Mouse (Mus musculus) embryo, embryonic 11.5 days (tissue): ENCODE measurements around the gene Cmss1.

ENCODE experiments used
- DNase-seq: peaks from one replicate; pipeline ENCODE4 v3.0.0-alpha.2; 2012; ENCODE audit warnings: low read depth, low spot score

Cmss1 gene

DNA sequence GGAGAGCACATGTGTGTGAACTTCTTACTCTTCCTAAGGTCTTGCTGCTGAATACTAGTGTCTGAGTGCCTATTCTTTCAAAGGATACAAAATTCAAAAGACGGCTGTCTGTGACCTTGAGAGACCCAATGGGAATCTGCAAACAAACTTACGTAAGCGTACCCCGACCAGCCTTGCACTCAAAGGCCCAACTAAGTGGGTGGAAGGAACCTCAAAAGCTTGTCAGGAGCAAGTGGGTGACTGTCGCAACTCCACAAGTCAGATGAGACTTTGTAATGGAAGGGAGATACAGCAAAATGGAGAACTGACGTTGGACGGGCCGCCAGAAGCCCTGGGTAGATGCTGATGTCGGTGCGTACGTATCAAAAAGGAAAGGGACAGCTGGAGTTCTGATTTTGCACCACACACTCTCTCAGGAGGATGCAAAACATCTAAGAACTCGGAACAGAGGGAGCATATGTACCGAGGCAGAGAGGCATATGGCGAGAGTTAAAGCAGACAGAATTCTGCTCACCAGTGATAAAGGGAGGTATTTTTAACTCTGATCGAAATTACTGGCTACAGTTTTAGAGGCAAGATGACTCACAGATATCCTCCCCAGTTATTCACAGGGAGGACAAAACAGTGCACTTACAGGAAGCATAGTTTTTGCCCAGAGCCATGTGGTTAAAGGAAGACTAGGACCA is 217.0 kb downstream of the Cmss1 start:
- DNase-seq = no peak

DNA sequence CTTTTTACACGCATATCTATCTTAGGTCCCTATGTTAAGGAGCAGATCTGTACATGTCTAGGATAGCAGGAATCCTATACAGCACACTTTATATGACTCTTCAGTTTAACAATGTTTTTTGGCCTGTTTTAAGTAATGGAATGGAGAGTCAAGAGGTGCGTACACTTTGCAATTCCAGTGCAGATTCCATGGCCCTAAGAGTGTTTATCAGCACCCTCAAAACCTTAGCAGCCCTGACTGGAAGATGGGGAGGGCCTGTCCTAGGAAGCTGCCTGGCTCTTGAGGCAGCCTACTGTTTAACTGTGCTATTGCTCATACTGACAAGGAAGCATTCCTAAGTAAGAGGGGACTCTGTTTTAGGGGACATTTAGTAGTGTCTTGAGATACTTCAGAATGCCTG is 222.4 kb downstream of the Cmss1 start:
- DNase-seq = no peak

DNA sequence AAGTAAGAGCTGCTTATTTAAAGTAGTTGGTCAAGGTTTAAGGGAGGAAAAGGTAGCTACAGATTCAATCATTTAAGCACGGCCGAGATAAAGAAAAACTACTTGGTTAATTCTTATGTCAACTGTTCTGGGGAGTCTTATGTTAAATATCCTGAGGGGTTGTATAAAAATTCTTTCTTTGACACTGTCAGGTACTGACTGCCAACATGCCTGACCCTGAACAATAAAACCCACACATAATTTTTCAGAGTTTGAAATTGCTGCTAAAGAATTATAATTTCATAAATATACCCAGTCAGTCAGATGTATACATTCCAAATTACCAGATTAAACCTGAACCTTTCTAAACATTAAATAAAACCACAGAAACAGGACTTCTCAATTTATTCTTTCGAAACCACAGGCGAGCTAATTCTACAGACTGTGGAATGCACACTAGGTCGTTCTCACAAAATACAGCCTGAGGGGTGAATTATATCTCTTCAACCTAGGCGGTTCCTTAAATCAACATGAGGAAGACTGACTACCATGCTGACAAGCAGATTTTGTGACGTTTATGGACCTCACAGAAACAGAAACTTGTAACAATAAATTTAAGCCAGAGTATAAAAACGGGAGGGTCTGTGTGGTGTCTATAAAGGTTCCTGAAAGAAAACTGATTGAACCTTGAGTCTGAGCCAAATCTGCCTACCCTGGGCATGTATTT is 223.2 kb downstream of the Cmss1 start:
- no peak for DNase-seq

DNA sequence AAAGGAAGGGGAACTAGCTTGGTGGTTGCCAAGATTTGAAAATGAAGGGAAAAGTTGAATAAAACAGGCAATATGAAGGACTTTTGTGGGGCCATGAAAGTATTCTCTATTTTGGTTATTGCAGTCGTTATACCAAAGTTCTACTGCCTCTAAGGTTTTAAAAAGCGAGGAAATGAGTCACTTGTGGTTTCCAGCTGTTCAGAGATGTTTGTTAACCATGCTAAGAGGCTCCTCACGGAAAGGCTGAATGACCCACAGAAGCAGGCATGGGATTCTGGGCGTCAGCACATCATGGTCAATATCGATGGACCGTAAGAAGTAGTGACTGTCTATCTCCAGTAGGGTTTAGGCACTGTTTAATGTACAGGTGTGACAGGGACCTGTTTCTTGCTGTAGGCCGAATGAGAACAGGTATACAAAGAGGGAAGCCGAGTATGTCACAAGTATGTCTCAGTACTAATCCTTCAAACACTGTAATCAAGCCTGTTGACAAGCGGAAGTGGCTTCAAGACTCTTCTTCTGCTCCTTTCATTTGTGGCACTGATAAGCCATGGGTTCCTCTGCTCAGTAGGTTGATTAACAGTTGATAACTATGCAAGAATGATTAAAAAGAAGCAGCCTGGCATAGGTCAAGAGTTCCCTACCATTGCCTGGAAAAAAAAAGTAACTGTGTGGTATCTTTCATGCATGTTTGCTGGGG is 227.9 kb downstream of the Cmss1 start:
- DNase-seq = no peak

DNA sequence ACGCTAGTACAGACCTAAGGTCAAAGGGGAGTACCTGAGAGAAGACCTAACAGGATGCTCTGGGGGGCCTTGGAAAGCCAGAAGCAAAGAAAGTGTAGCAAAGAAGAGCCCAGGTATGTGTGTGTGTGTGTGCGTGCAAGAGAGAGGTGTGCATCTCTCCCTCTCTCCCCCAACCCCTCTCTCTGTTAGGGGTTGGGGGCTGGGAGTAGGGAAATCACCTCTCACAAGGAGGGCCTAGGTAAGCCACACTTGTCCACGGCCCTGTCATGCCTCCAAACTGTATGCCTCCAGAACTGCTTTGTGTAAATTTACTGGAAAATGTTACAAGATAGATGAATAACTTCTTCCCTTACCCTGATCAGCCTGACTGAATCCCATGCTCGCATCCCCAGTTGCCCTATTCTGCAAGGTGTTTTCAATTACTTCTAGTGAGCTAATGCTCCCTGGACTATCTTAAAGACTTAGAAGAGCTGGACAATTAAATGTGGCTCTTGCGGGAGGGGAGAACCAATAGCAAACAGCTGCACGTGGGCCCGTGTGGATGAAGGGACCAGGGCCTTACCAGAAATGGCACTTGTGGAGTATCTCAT is 231.3 kb downstream of the Cmss1 start:
- no peak for DNase-seq

DNA sequence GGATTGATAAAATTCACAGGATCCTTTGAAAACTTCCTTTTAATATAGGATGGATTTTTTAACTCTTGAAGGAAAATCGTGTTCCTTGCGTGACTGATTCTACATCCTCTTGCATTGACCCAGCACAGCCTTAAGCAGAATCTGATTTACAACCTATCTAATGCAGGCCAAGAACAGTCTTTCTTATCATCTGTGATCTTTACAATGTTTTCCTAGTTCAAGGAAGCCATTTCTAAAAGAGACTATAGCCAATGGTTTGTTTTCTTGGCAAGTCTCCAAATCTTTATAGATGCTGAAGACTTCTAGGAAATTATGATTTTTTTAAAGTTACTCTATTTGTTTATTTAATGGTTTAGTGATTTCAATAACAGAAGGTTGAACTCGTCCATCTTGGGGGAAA is 234.5 kb downstream of the Cmss1 start:
- no peak for DNase-seq

DNA sequence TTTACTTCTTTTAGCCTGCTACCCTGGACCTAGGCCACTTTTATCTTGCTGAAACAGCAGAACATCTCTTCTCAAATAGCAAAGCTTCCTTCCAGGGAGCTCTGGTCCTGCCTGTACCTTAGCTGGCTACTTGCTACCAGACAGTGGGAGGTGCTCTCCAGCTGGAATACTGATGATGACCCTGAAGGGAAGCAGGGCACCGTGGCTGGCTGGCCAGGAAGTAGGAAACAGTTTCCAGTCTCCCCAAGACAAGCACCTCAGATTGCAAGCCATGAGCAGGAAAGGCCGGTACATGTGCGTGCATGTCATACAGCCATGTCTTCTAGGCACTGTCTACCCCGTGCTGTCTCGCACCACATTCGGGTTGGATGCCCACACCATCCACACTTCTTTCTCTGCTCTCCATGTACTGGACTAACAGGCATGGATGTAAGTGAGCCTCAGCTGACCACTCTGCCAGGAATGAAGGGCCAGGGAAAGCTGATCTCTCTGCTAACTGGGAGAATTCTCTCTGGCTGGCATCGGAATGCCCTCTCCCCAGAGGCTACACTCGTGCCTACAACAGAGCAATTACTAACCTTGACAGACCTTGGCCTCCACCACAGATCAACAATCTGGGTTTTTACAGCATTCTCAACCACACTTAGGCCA is 236.7 kb downstream of the Cmss1 start:
- DNase-seq = no peak

DNA sequence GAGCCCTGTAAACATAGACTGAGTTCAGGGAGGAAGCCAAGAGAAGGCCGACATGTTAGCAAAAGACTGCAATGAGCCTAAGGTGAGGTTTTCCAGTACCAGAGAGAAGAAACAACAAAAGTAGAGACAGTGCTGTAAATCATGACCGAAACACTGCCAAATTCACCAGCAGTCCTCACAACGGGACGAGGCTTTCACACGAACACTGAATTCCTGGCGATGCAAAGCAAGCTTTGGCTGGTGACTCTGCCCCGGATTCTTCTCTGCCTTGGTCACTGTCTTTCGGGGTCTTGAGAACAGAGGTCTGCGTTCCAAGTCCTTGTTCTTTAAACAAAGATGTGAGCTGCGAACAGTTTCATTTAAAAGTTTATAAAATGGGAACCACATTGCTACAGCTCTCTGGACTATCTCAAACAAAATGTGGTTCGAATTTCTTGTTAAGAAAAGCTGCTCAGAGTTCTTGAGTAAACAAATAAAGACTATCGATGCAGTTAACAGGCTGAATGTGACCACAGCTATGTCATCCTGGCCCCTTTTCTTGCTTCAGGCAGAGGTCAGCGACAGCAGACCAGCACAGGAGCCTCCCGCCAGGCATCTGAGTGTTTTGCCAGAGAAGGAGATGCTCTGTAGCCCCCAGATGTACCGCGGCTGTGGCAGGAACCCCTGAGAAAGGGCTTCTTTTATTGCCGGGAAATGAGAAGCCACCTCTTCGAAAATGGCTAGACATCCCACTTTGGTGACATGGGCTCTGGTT is 239.5 kb downstream of the Cmss1 start:
- DNase-seq = peak; percentile 34

DNA sequence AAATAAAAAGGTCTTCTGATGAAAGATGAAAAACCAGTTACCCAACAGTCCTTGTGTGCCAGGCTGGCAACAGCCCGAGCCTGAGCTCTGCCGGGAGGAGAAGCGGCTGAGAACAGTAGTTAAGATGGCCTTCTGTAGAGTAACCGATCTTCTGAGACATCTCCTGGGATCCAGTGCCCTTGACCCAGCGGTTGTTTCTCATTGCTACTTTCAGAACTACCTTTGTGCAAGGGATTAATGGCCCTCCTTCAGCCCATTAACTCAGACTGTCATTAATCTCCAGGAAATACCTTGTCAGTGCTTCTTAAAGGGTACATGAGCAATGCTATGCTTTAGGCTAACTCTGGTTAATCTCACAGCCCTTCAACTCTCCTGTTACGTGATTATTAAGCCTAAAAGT is 240.5 kb downstream of the Cmss1 start:
- peak; percentile 54 for DNase-seq

DNA sequence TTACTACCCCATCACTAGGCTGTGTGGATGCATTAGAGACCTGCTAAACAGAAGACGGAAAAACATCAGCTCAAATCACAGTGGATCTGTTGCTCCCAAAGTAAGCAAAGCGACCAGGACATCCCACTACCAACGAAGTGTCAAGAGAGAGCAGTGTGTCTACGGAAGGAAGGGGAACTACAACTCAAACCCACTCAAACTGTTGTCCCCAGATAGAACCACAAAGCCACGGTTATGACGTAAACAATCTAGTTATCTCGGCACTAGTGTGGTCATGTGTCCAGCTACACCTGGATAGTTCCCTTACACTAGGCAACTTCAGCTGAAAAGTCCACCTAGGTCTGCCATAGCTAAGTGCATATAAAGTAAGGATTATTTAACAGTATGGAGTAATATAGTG is 242.2 kb downstream of the Cmss1 start:
- no peak for DNase-seq

DNA sequence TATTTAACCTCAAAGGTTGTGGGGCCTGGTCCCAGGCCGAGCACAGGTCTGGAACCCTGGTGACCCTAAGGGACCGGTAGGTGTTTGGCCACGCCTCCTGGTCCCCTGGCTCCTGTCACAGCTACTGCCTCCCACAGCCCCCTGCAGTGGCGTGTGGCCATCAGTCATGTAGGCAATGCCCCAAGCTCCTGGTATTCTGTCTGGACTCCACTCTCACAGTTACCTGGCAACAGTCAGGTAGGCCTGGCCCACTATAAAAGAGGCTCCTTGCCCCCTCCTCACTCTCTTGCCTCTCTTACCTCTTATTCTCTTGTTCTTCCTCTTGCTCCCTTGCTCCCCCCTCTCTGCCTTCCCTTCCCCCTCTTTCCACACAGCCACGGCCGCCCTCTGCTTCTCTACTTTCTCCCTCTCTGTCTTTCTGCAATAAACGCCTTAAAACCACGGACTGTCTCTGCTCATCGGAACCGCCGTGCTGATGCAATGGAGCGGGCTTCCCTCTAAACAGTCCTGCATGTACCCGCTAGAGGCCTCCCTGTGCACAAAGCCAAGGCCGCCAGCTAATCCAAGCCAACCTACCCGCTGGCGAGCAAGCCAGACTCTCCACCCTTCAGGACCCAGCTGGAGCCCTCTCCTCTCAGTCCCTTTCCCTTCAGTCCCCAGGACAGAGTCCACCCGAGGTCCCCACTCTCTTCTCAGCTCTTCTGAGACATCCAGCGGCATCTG is 243.8 kb downstream of the Cmss1 start:
- DNase-seq = no peak

DNA sequence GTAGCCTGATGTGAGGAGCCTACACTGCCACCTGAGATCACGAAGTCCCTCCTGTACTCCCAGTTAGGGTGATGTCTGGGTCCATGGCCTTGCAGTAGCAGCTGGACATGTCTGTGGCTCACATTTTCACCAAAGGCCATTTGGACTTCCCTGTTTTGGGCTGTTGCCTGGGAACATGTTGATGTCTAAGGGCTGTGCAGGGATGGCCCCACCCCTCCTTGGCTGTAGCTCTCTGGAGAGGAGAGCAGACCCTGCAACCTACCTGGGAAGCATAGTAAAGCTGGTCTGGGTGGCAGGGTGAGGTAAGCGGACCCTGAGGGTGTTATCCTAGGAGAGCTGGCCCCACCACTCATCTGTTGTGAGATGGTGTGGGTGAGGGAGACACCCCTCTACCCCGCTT is 245.9 kb downstream of the Cmss1 start:
- no peak for DNase-seq

DNA sequence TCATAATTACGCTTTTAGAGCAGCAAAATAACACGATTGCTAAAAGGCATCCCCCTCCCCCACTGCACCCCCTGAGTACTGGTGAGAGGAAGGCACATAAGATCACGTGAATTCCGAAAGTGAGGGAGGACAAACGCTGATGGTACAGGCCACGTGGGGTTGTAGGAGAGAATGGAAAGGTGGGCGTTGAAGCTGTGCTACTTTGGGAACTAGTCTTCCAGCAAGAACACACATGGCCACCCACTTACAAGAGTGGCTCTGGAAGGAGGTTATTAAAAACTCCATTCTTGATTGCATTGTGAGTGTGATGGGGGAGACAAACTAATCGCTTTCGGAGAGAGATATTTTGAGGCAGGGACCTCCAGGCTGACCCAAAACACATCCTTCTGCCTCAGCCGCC is 247.4 kb downstream of the Cmss1 start:
- no peak for DNase-seq

DNA sequence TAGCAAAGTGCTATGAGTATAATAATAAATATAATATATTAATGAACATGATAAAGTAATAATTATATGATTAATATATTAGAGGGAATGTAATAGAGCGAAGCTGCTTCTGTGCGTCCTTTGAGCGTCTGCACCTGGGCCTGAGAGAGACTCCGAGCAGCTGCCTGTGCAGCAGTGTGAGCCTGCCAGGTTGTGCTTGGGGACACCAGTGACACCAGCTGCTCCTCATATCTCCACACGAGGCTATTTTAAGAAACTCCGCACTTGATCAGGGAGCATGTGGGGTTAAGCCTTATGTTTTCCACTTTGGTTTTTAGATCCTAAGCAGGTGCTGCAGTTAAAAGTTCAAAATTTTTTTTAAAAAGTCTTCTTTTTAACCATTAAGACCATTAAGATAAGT is 249.7 kb downstream of the Cmss1 start:
- DNase-seq = no peak

DNA sequence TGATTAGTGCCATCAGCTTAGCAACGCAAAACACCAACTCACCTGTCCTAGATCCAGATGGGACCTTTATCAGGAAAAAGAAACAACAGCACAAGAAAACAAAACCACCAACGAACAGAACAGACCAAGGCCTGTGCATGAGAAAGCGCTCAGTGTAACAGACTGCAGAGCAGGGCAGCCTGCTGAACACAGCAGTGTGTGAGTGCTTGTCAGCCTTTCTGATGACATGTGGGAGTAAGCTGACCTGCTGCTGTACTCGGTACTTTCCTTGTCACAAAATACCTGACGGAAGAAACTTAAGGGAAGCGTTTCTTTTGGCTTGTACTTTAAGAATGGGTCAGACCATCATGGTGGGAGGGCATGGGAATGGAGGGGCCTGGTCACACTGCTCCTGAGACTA is 250.2 kb downstream of the Cmss1 start:
- DNase-seq = no peak

DNA sequence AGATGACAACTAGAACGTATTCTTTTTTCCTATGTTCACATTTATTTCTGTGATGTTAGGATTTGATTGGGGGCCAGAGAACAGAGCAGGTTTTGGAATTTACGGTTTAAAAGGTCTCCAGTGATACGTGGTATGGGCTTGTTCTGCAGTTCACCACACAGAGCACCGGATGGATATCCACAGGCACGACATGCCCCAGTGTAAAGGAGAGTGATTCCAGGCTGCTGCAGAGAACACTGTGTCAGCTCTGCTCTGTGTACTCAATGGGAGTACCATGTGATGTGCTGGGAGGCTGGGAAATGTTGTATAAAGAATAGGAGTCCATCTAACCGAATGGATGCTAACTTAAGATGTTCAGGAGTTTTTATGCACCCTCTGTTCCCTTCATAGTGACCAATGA is 252.7 kb downstream of the Cmss1 start:
- no peak for DNase-seq

DNA sequence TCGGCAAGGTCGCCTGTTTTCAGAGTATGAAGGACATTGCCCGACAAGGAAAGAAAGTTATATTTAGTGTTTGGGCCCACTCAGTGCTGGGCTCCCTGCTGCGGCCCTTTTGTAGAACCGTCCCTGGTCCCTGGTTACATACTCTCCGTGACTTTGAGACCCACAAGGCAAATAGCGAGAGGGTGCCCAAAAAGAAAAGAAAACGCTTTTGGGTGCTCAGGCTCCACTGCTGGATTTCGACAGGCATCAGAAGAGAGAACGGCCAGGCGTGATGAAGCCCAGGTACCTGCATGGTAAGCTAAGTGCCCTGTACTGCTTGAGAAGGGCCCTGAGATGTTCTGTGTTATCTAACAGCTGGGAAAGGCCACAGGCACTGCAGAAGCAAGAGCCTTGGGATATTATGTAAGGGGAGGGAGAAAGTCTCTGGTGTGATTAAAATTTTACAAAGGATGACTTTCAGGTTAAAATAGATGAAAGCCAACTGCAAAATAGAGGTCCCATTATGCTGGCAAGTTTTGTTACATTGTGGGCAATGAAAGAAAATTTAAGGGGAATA is 253.4 kb downstream of the Cmss1 start:
- no peak for DNase-seq

DNA sequence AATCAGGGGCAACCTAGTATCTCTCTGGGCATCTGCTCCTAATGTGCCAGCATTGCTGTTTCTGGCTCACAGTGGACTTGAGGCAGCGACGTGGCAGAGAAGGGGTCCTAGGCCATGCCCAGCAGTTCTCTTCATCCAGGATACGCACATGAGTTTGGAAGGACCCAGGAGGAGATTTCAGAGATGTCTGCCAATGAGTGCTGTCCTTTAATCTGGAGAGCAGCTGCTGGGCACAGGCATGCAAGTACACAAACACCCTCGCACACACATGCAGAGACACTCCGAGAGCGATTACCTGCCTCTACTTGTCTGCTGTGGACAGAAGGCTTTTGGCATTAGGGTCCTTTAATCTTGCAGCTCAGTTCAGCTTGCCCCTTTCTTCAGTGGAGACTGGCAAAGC is 253.9 kb downstream of the Cmss1 start, which contains the start of gene Filip1l:
TSS of gene Filip1l (plus strand) at position 343 of the 400 bp plus-strand sequence.
- no peak for DNase-seq

DNA sequence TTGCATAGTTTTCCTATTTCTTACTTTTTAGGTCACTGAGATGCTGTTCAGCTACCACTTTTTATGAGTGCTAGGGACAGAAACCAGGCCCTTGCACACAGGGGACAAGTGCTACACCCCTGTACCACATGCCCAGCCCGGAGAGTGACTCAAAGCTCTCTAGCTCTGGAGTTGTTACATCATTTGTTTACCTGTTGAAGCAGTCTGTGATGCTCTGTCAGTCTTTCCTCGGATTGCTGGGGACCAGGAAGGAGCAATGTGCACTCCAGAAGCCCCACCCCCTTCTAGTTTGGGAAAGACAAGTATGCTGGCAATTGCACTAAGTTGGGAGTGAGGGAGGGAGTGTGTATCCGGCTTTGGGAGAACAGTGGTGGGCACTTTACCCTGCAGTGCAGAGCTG is 257.0 kb downstream of the Cmss1 start:
- no peak for DNase-seq

DNA sequence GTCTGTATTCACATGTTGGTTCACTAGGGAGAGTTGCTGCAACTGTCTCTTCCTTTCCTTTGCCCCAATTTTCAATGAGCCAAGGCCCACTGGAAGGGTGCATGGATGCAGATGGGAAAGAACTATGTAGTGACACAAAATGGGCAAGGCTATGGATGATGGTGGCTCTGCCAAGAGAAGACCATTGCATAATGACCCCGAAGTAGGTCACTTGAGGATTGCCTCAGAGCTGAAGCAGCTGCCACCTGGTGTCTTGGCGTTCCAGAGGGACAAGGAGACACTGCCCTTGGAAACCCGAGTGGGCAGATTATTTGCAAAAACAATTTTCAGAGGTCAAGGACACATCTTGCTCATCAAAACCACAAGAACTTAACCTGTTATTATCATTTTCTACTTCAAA is 257.6 kb downstream of the Cmss1 start:
- no peak for DNase-seq
